Mouse (Mus musculus): Measurements from ENCODE around the gene Cadps2. TPM values are rescaled to one million over a fixed set of nuclear protein-coding genes. Genes with fewer than 3 reads are reported as not detected.

Cadps2 gene
- total RNA-seq, 1 experiment from 2014 or later, result 0.23 TPM

DNA sequence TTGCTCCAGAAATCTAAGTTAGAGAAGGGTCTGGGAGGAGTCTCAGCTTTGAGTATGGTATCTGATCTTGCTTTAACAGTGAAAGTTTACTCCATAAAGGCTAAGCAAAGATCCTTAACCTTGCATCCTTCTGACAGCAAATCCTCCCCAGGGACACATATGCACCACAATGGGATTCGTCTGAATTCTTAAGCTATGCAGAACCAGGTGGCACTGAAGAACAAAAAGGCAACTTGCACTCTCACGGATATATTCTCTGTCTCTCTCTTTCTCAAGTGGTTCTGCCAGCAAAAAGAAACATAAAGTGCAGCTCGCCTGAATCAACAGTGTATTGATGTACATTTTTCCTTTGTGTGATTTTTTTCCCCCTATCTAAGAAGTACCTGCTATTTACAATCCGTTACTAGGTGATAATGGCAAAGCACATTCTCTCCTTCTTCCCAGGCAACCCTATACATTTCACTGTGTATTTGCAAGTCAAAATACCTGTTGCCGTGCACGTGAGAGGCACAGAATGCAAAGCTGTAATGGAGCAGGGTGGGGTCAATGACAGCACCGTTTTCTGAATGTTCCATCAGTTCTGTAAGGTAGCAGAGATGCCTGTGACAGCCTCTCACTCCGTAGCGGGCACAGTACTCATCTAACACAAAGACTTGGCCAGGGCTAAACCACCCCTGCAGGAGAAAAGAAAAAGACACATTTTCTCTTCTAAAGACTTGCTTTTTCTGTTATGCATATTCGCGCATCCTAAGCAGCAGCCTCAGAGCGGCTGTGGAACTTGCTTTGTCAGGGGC is 428.8 kb downstream of the Cadps2 start:
- ATAC-seq (ENCODE audit: extremely low read depth, insufficient number of reproducible peaks, low FRiP score, poor library complexity, severe bottlenecking), result no peak

DNA sequence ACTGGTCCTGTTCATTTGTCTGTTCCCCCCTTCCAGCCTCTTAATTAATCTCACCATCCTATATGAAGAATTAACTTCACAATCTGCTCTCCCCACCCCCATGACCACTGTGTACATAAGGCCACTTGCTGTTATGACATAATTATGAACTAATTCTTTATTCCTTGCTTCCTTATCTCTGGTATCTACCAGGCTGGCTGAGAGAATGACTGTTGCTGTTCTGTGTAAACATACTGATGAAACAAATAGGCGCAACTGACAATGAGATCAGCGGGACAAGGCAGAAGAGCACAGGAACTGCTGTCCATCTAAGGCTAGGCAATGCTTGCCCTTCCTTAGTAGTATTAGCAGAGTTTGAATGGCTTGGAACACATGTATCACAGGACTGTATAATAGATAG is 445.1 kb downstream of the Cadps2 start:
- ATAC-seq (ENCODE audit: extremely low read depth, insufficient number of reproducible peaks, low FRiP score, poor library complexity, severe bottlenecking), result no peak

DNA sequence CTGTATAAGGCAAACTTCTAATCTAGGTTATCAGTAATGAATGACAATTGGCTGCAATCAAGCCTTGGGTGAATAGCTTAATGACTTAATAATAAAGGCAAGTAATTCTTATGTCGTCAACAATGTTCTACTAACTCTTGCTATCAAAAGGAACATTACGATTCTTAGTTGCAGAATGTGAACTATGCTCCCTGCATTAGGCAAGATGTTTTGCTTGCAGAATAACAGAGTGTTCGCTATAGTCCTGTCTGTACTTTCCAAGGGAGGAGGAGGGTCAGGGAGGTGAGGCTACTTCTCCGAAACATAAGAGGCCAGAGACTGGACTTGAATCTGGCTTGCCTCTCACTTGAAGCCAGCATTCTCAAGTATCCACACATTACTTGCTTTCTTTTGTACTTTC is 446.5 kb downstream of the Cadps2 start:
- no peak for ATAC-seq (ENCODE audit: extremely low read depth, insufficient number of reproducible peaks, low FRiP score, poor library complexity, severe bottlenecking)

GRCm38 (mm10) chr6:23386711-23387110 is 452.5 kb downstream of the Cadps2 start:
- ATAC-seq (ENCODE audit: extremely low read depth, insufficient number of reproducible peaks, low FRiP score, poor library complexity, severe bottlenecking), result no peak

DNA sequence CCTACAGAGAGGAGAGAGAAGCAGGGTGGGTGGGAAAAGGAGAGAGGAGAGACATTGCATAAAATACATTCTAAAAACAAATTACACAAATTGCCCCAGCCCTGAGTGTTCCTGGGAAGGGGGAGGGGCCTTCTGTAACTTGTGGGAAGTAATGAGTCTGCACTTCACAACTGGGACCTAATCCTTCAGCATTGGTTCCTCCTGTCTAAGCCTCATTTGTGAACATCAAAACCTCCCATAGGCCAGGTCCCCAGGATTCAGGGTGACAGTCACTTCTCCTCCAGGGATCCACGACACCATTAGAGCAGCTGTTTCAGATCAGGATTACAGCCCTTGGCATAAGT is 456.2 kb downstream of the Cadps2 start:
- no peak for ATAC-seq (ENCODE audit: extremely low read depth, insufficient number of reproducible peaks, low FRiP score, poor library complexity, severe bottlenecking)

DNA sequence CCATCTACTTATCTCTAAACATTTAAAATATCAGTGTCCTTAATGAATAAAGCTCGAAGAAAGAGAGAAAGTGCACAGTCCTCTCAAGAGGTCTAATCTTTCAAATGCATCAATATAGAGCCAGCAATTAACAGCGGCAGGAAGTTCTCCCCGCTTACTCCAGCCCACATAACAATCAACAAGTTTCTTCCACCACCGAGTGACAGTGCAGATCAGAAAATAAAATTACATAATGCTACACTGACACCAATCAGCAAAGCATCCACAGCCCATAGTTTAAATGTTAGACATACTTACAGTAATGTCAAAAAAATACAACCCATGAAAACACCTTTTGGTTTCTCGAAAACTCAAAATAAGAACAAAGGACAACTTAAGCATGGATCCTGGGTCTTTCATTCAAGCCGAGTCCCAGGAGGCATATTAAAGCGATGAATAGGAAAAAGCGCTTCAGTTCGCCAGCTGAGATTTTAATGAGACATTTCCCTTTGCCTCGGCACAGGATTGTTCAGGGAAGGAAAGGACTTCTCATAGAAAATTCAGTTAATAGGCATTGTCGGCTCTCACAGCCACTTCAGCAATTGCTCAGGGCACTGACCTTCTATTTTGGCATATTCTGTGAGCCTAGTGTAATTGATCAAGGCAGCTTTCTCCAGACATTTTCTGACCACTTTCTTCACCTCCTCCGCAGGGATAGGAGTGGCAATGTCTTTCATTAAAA is 456.8 kb downstream of the Cadps2 start:
- no peak for ATAC-seq (ENCODE audit: extremely low read depth, insufficient number of reproducible peaks, low FRiP score, poor library complexity, severe bottlenecking)

GRCm38 (mm10) chr6:23376327-23376726 is 462.9 kb downstream of the Cadps2 start:
- no peak for ATAC-seq (ENCODE audit: extremely low read depth, insufficient number of reproducible peaks, low FRiP score, poor library complexity, severe bottlenecking)

GRCm38 (mm10) chr6:23361842-23362451 is 477.3 kb downstream of the Cadps2 start:
- no peak for ATAC-seq (ENCODE audit: extremely low read depth, insufficient number of reproducible peaks, low FRiP score, poor library complexity, severe bottlenecking)

DNA sequence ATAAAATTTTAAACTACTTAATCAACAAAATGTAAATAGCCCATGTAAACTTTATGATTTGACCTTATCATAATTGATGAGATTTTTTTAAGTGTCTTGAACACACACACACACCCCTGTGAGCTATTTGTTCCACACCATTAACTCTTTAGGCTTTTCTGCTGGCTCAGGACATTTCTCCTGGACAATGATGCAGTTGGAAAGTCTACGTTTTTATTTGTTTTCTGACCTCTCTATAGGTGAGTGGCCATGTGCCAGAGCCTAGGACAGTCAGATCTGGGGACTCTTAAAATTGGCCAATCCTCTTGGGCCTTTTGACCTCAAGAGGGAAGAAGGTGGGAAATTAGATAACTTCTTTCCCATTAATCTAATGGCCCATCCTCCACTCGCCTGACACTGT is 478.6 kb downstream of the Cadps2 start:
- no peak for ATAC-seq (ENCODE audit: extremely low read depth, insufficient number of reproducible peaks, low FRiP score, poor library complexity, severe bottlenecking)

GRCm38 (mm10) chr6:23356141-23356540 is 483.1 kb downstream of the Cadps2 start:
- ATAC-seq (ENCODE audit: extremely low read depth, insufficient number of reproducible peaks, low FRiP score, poor library complexity, severe bottlenecking), result no peak

DNA sequence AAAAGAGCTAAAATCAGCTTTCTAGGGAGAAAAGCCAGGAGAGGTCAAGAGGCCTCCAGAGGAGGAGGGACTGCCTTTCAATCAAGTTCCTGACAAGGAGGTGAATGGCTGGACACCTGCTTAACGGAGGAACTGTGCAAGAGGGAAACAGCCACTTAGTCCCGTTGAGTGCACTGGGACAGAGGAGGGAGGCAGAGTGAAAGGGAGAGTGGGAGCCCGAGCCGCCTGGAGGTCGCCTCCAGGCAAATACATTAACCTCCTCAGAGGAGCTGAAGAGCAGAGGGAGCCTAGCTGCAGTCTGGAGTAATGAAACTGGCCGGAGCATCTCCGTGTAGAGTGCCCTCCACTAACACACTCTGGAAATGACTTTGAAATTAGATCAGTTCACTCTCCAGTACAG is 485.7 kb downstream of the Cadps2 start:
- ATAC-seq (ENCODE audit: extremely low read depth, insufficient number of reproducible peaks, low FRiP score, poor library complexity, severe bottlenecking), result no peak

GRCm38 (mm10) chr6:23337411-23338063 is 501.7 kb downstream of the Cadps2 start:
- no peak for ATAC-seq (ENCODE audit: extremely low read depth, insufficient number of reproducible peaks, low FRiP score, poor library complexity, severe bottlenecking)

- ATAC-seq (ENCODE audit: extremely low read depth, insufficient number of reproducible peaks, low FRiP score, poor library complexity, severe bottlenecking), result no peak
Observed at GRCm38 (mm10) chr6:23314945-23315344, 524.3 kb downstream of the Cadps2 start.

- ATAC-seq (ENCODE audit: extremely low read depth, insufficient number of reproducible peaks, low FRiP score, poor library complexity, severe bottlenecking), result no peak
Observed at GRCm38 (mm10) chr6:23314291-23314690, 524.9 kb downstream of the Cadps2 start.

DNA sequence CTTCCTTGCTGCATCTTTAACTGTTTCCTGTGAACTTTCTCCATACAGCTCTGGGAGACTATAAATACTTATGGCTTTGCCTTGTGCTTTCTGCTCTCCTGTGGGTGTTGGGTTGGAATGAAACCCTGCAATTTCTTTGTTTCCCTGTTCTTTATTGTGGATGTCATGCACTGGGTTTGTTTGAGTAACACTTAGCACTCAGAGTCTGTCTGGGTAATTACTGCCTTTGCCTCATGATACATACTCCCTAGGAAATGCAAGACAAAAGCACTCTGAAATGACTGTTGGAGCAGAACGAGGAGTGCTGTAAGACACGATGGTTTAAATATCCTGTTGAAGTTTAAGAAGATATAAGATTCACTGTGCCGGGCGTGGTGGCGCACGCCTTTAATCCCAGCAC is 533.2 kb downstream of the Cadps2 start:
- no peak for ATAC-seq (ENCODE audit: extremely low read depth, insufficient number of reproducible peaks, low FRiP score, poor library complexity, severe bottlenecking)

- no peak for ATAC-seq (ENCODE audit: extremely low read depth, insufficient number of reproducible peaks, low FRiP score, poor library complexity, severe bottlenecking)
Observed at GRCm38 (mm10) chr6:23298596-23298995, 540.6 kb downstream of the Cadps2 start.

DNA sequence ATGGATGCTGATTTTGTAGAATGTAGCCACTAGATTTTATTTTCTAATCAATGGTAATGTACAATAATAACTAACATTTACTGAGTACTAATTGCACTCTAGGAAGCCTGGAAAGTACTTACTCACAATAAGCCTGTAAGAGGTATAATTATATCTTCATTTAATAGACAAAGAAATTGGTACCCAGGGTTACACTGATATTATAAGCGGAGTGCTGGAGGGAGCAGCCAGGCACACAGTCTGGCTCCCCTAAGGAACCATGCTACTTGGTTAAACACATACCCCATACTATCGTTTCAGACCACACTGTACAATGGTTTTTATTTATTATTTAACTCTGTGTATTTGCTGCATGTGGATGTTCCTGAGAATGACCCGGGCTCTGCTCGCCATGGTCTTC is 544.5 kb downstream of the Cadps2 start:
- no peak for ATAC-seq (ENCODE audit: extremely low read depth, insufficient number of reproducible peaks, low FRiP score, poor library complexity, severe bottlenecking)

GRCm38 (mm10) chr6:23288752-23289151 is 550.5 kb downstream of the Cadps2 start:
- ATAC-seq (ENCODE audit: extremely low read depth, insufficient number of reproducible peaks, low FRiP score, poor library complexity, severe bottlenecking), result no peak

DNA sequence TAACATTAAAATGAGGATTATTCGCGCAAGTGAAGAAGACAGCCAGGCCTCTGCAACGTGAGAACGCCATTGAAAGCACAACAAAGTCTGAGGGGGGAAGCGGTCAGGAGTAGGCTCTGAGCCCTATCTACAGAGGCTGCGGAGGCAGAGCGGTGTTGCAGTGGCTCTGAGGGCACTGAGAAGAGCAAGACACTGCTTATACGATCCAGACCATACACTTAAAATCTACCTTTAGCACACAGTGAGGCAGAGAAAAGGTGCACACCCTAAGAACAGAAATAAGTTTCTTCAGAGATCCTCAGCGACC is 557.8 kb downstream of the Cadps2 start:
- ATAC-seq (ENCODE audit: extremely low read depth, insufficient number of reproducible peaks, low FRiP score, poor library complexity, severe bottlenecking), result no peak
